Mouse (Mus musculus) c-Kit-negative CD71-positive TER-119-positive erythroid progenitor cells, embryonic 14.5 days (primary cell): ENCODE results near the gene Bfar.
"Not testable (repeated sequence)": the region's sequence is repeated elsewhere in the genome, so short reads cannot be mapped to it uniquely, and the experiment has no call there.

Experiments used
- DNase-seq: peaks from one replicate; pipeline ENCODE4 v3.0.0-alpha.2; 2013; ENCODE audit warnings: low read depth, low spot score

Bfar gene

GRCm38 (mm10) chr16:13671685-13672385 lies at the start of gene Bfar, which contains the start of gene 3110001I22Rik:
TSS of gene Bfar (plus strand) at chr16:13671858.
TSS of gene 3110001I22Rik (plus strand) at chr16:13671929.
- peak; percentile 76 for DNase-seq

GRCm38 (mm10) chr16:13628345-13628744 lies 43.3 kb upstream of the Bfar start:
- DNase-seq = no peak

GRCm38 (mm10) chr16:13638198-13638597 lies 33.5 kb upstream of the Bfar start:
- DNase-seq = not testable (repeated sequence)

- no peak for DNase-seq
Observed at GRCm38 (mm10) chr16:13639508-13639907, 32.1 kb upstream of the Bfar start.

GRCm38 (mm10) chr16:13640064-13640463 lies 31.6 kb upstream of the Bfar start:
- no peak for DNase-seq

- DNase-seq = no peak
Observed at GRCm38 (mm10) chr16:13644474-13644873, 27.2 kb upstream of the Bfar start.

- no peak for DNase-seq
Observed at GRCm38 (mm10) chr16:13645930-13646329, 25.7 kb upstream of the Bfar start.

GRCm38 (mm10) chr16:13658886-13659285 lies 12.8 kb upstream of the Bfar start:
- no peak for DNase-seq

- DNase-seq = no peak
Observed at GRCm38 (mm10) chr16:13660736-13661135, 10.9 kb upstream of the Bfar start.

- peak; percentile 80 for DNase-seq
Observed at GRCm38 (mm10) chr16:13667878-13668343, 3.7 kb upstream of the Bfar start, which contains the start of gene Parn. TSS of gene Parn (minus strand) at chr16:13668170.

- DNase-seq = no peak
Observed at GRCm38 (mm10) chr16:13668402-13669108, 3.1 kb upstream of the Bfar start.

GRCm38 (mm10) chr16:13669282-13669681 lies 2.4 kb upstream of the Bfar start:
- DNase-seq = no peak

- DNase-seq = not testable (repeated sequence)
Observed at GRCm38 (mm10) chr16:13670896-13671295, 762 bp upstream of the Bfar start.

GRCm38 (mm10) chr16:13672386-13672898 lies 784 bp downstream of the Bfar start:
- DNase-seq = peak; percentile 60

GRCm38 (mm10) chr16:13673114-13673513 lies 1.5 kb downstream of the Bfar start:
- no peak for DNase-seq

DNA sequence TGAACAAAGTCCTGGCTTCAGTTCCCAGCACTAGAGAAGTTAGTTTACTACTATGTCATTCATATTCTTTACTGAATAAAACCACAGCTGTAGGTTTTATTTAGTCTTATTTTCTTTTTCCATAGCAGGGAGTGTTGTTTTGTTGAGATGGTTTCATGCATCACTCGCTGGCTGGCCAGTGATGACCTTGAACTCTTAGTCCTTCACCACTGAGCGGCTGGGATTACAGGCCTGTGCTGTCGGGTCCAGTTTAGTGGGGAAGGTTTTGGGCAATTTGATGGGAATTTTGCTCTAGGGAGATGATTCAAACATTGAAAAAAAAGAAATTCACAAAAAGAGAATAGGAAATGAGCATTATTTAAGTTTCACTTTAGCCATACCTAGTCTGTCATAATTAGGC lies 2.9 kb downstream of the Bfar start:
- no peak for DNase-seq

DNA sequence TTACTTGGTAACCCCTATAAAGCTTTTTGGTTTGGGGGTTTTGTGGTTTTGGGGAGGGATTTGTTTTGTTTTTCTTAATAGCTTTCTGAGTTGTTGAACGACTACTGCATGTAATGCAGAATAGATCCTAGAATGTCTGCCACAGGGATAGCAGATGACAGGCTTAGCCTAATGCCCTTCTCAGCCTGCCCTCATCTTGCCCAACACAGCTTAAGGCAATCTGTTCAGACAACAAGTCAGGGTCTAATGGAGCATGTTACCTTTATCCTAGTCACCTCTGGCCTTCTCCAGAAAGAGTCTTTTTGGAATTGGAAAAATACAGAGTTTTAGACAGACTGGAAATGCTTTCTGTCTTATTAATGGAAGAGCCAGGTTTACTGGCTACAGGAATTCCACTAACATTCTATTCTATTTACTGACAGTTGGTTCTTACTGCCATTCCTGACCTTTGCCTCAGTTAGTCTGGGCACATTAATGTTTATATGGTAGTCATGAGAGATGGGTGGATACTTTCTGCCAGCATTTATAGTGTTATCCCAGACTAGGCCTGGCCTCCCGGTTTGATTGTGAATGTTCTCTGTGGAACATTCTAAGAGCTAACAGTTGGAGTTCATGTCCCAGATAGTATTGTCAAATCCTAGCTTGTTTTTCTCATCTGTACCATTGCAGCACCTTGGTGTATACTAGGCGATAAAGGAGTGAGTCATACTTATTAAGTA lies 7.1 kb downstream of the Bfar start:
- DNase-seq = no peak

DNA sequence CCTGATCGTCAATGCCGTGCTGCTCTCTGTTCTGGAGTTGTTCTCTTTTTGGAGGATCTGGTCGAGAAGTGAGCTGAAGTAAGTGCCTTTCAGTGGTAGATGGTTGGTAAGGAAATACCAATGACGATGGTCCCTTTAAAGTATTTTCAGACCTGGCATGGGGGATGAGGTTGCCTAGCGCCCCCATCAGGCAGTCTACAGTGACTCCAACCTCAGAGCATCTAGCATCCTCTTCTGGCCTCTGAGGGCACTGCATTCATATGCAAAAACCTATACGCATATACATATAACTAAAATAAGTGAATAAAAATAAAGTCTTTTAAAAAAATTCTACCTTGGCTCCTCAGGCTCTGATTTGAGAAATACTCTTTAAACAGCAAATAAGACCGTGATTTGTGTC lies 27.3 kb downstream of the Bfar start:
- DNase-seq = no peak

- no peak for DNase-seq
Observed at GRCm38 (mm10) chr16:13702184-13702583, 30.5 kb downstream of the Bfar start.

DNA sequence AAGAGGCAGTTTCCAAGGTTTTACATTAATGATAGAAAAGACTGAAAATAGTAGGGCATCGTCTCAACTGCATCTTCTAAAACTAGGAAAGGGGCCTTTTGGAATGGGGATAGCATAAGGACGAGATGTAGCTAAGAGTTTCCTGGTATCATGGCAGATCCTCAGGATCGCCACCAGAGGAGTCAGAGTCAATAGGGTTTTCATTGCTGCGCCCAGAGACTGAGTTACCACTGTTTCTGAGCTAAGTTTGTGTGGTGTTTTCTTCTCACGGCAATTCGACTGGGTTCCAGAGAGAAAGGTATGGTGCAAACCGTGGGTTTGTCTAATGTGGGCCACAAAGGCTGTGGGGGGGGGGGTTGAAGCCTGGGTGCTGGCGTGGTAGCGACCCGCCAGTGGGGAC lies 33.0 kb downstream of the Bfar start:
- no peak for DNase-seq

GRCm38 (mm10) chr16:13714910-13715309 lies 43.3 kb downstream of the Bfar start:
- DNase-seq = no peak
